Mouse (Mus musculus): ENCODE measurements at regions not wholly inside any gene's neighbourhood (a gene's known extent, or its start where the extent isn't known, plus 50 kb on each side); places are given as distances from the start of the nearest gene placed in this dataset.

GRCm38 (mm10) chr3:147963698-147964476 lies 1026.5 kb downstream of the Adgrl2 start:
- TF ChIP-seq CTCF (IDR thresholded peaks at IDR 0.05; ENCODE audit: low read depth, low read length) = no peak
- TF ChIP-seq EP300 (IDR thresholded peaks at IDR 0.05; ENCODE audit: insufficient read depth, low read depth, low read length) = no peak

Data from ES-Bruce4 (cell line).